Mouse (Mus musculus) ES-Bruce4 (cell line): ENCODE results near the gene Fosl2.

Source experiments
- CTCF ChIP-seq: IDR thresholded peaks from one replicate; pipeline ENCODE4 v1.8.1; 2011; ENCODE audit warnings: low read depth, low read length
- EP300 ChIP-seq: IDR thresholded peaks from 2 replicates; pipeline ENCODE4 v1.6.1; 2011; ENCODE audit warnings: low read depth, low read length; ENCODE audit not compliant: insufficient read depth
- POLR2A ChIP-seq: IDR thresholded peaks from one replicate; pipeline ENCODE4 v1.8.1; 2011; ENCODE audit warnings: low read length; ENCODE audit not compliant: insufficient read depth

DNA sequence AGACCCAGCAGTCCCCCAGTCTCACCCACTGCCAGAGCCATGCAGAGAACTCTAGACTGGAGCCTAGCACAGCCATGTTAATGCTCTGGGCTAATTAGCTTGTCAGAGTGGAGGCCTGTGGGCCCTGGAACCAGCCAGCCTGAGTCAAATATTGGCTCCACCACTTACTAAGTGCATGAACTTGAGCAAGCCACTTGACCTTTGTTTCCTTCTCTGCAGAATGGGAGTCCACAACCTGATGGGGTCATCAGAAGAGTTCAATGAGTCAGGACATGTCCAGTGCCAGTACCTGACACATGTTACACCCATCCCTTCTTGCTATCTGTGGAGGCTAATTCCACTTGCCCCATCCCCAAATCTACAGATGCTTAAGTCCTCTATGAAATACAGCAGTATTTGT, 43.3 kb upstream of the Fosl2 start:
- TF ChIP-seq CTCF (no peak), POLR2A (no peak), EP300 (no peak)
